Comparison of ENCODE assay signal across 16 mouse cellular contexts in genomic region chr14:54415241-54416020, GRCm38 (mm10). TPM values are rescaled to one million over a fixed set of nuclear protein-coding genes. Genes with fewer than 3 reads are reported as not detected.
A peak's percentile ranks its signal among the peaks of the same experiment; 100 is the strongest.
DNase-seq lines count a peak whose midpoint lies in the region; ATAC-seq and TF ChIP-seq lines count a peak whose summit lies in the region.
"Had no signal": no experiment of that assay in that cellular context is flagged by ENCODE, and none has a peak within 500 bp of the region (broad histone marks: within the 10 kb centered on the region; RNA-seq: fewer than 3 reads in every experiment).

No protein-coding gene starts in this region.

- no peak overlapping the region for H3K27ac ChIP-seq in hindbrain, embryonic 11.5 days (ENCODE audit: low read depth, low read length)
- no peak overlapping the region for H3K27ac ChIP-seq in hindbrain, embryonic 13.5 days
- H3K27ac ChIP-seq in ES-Bruce4 (ENCODE audit: insufficient read depth, low read length), result peak overlapping the region; percentile 73
- 0 out of 2 replicates have a peak overlapping the region, but pooled peaks have one; percentile 25 for H3K27ac ChIP-seq in intestine, embryonic 15.5 days
- H3K27ac ChIP-seq: embryonic facial prominence, embryonic 13.5 days; forebrain, embryonic 10.5 days; hindbrain, embryonic 14.5 days; left cerebral cortex, adult 2 months had no signal

- peak; percentile 97 for TF ChIP-seq EP300 in ES-Bruce4 (IDR thresholded peaks at IDR 0.05; ENCODE audit: insufficient read depth, low read depth, low read length)

- 9% methylated on average over 13 of the region's 13 CpGs for WGBS in hindbrain, embryonic 11.5 days
- 11% methylated on average over 13 of the region's 13 CpGs for WGBS in hindbrain, embryonic 13.5 days
- WGBS in intestine, embryonic 15.5 days, result 26% methylated on average over 13 of the region's 13 CpGs

- no peak for TF ChIP-seq CTCF in ES-Bruce4 (IDR thresholded peaks at IDR 0.05; ENCODE audit: low read depth, low read length)

- no peak for TF ChIP-seq POLR2A in ES-Bruce4 (IDR thresholded peaks at IDR 0.05; ENCODE audit: insufficient read depth, low read length)

- peak; percentile 25 for DNase-seq in hindbrain, embryonic 11.5 days (ENCODE audit: low spot score)
- DNase-seq in lung, postnatal 25 days (ENCODE audit: low spot score), result peak; percentile 62
- no peak for DNase-seq in frontal cortex, postnatal 14 days (ENCODE audit: low spot score in 2 of 2)
- DNase-seq in kidney, postnatal 14 days, result no peak
- DNase-seq: adrenal gland, postnatal 25 days; cerebellum, postnatal 14 days; kidney, adult 8-10 months; right cerebral cortex, adult 18-20 months; thymus, adult 2 months had no signal

- ATAC-seq in hindbrain, embryonic 11.5 days (ENCODE audit: low FRiP score), result no peak
- no peak for ATAC-seq in hindbrain, embryonic 13.5 days (ENCODE audit: low FRiP score)
- ATAC-seq in intestine, embryonic 15.5 days, result peak; percentile 19; the same call in 1 of the 2 replicates

- H3K9me3 ChIP-seq in hindbrain, embryonic 11.5 days (ENCODE audit: control insufficient read depth, low read length), result no peaks in the 10 kb centered on the region
- no peaks in the 10 kb centered on the region for H3K9me3 ChIP-seq in hindbrain, embryonic 13.5 days
- no peaks in the 10 kb centered on the region for H3K9me3 ChIP-seq in ES-Bruce4 (replicated peaks; ENCODE audit: control insufficient read depth, insufficient read depth, low read length, poor library complexity, severe bottlenecking)
- H3K9me3 ChIP-seq in intestine, embryonic 15.5 days, result no peaks in the 10 kb centered on the region; the same call in 1 of the 2 replicates
- H3K9me3 ChIP-seq: embryonic facial prominence, embryonic 13.5 days; forebrain, embryonic 10.5 days had no signal

- H3K4me2 ChIP-seq in hindbrain, embryonic 11.5 days (replicated peaks; ENCODE audit: low read depth, low read length), result no peak overlapping the region
- no peak overlapping the region for H3K4me2 ChIP-seq in hindbrain, embryonic 13.5 days
- H3K4me2 ChIP-seq in intestine, embryonic 15.5 days (replicated peaks), result peak overlapping the region; percentile 18; the same call in 1 of the 2 replicates
- H3K4me2 ChIP-seq: embryonic facial prominence, embryonic 13.5 days; hindbrain, embryonic 14.5 days had no signal

- no peak overlapping the region for H3K9ac ChIP-seq in hindbrain, embryonic 11.5 days (ENCODE audit: low read depth, low read length)
- no peak overlapping the region for H3K9ac ChIP-seq in hindbrain, embryonic 13.5 days
- H3K9ac ChIP-seq in ES-Bruce4 (ENCODE audit: low read depth, poor library complexity, severe bottlenecking), result peak overlapping the region; percentile 55; the same call in 1 of the 2 replicates
- no peak overlapping the region for H3K9ac ChIP-seq in intestine, embryonic 15.5 days
- H3K9ac ChIP-seq: embryonic facial prominence, embryonic 13.5 days; hindbrain, embryonic 14.5 days had no signal

- H3K4me3 ChIP-seq in hindbrain, embryonic 11.5 days (ENCODE audit: low read depth, low read length), result no peak overlapping the region
- no peak overlapping the region for H3K4me3 ChIP-seq in hindbrain, embryonic 13.5 days
- H3K4me3 ChIP-seq in ES-Bruce4 (ENCODE audit: low read depth, low read length), result peak overlapping the region; percentile 19
- no peak overlapping the region for H3K4me3 ChIP-seq in intestine, embryonic 15.5 days (replicated peaks)
- H3K4me3 ChIP-seq: embryonic facial prominence, embryonic 13.5 days; forebrain, embryonic 10.5 days; left cerebral cortex, adult 2 months had no signal

- no peaks in the 10 kb centered on the region for H3K4me1 ChIP-seq in hindbrain, embryonic 11.5 days (replicated peaks; ENCODE audit: control insufficient read depth, insufficient read depth, low read length)
- peaks cover 14% of the 10 kb centered on the region for H3K4me1 ChIP-seq in hindbrain, embryonic 13.5 days (replicated peaks)
- H3K4me1 ChIP-seq in ES-Bruce4 (ENCODE audit: control insufficient read depth, insufficient read depth, low read length), result peaks cover 2% of the 10 kb centered on the region
- peaks cover 28% of the 10 kb centered on the region for H3K4me1 ChIP-seq in intestine, embryonic 15.5 days (replicated peaks)

- H3K27me3 ChIP-seq in hindbrain, embryonic 11.5 days (ENCODE audit: control insufficient read depth, insufficient read depth, low read length), result peaks cover 16% of the 10 kb centered on the region
- H3K27me3 ChIP-seq in hindbrain, embryonic 13.5 days, result peaks cover 50% of the 10 kb centered on the region
- H3K27me3 ChIP-seq in ES-Bruce4 (ENCODE audit: control insufficient read depth, insufficient read depth, low read length, poor library complexity, severe bottlenecking), result no peaks in the 10 kb centered on the region
- no peaks in the 10 kb centered on the region for H3K27me3 ChIP-seq in intestine, embryonic 15.5 days (replicated peaks)

- H3K36me3 ChIP-seq in hindbrain, embryonic 11.5 days (ENCODE audit: control insufficient read depth, insufficient read depth, low read length), result no peaks in the 10 kb centered on the region
- H3K36me3 ChIP-seq in hindbrain, embryonic 13.5 days, result no peaks in the 10 kb centered on the region
- no peaks in the 10 kb centered on the region for H3K36me3 ChIP-seq in ES-Bruce4 (ENCODE audit: control insufficient read depth, insufficient read depth, low read length, poor library complexity, severe bottlenecking)
- no peaks in the 10 kb centered on the region for H3K36me3 ChIP-seq in intestine, embryonic 15.5 days
- H3K36me3 ChIP-seq: embryonic facial prominence, embryonic 13.5 days; forebrain, embryonic 10.5 days had no signal

RNA-seq across cellular contexts. Expression of gene Slc7a7, which starts 2.1 kb away (rescaled TPM):
- 4.3 and 4.8 TPM in 2 replicates for polyA plus RNA-seq in hindbrain, embryonic 11.5 days (2014; fragmentation: Nextera tagmentation; extraction: Ambion mirVana)
- polyA plus RNA-seq in hindbrain, embryonic 13.5 days (2015; fragmentation: Nextera tagmentation; extraction: Ambion mirVana), result 5.9 and 6.0 TPM in 2 replicates
- polyA plus RNA-seq in ES-Bruce4 (2011; ENCODE audit: insufficient read depth, insufficient read length, low read depth, missing spikeins), result 46.6 and 47.7 TPM in 2 replicates
- 51.0 and 56.3 TPM in 2 replicates for polyA plus RNA-seq in intestine, embryonic 15.5 days (2015; fragmentation: Nextera tagmentation; extraction: Ambion mirVana)

RNA-seq across cellular contexts. Expression of gene Mrpl52, which starts 11.3 kb away (rescaled TPM):
- 206 and 231 TPM in 2 replicates for polyA plus RNA-seq in hindbrain, embryonic 11.5 days (2014; fragmentation: Nextera tagmentation; extraction: Ambion mirVana)
- 298 and 306 TPM in 2 replicates for polyA plus RNA-seq in hindbrain, embryonic 13.5 days (2015; fragmentation: Nextera tagmentation; extraction: Ambion mirVana)
- polyA plus RNA-seq in ES-Bruce4 (2011; ENCODE audit: insufficient read depth, insufficient read length, low read depth, missing spikeins), result 114 and 115 TPM in 2 replicates
- polyA plus RNA-seq in intestine, embryonic 15.5 days (2015; fragmentation: Nextera tagmentation; extraction: Ambion mirVana), result 270 and 308 TPM in 2 replicates

RNA-seq across cellular contexts. Expression of gene Mmp14, which starts 16.0 kb away (rescaled TPM):
- polyA plus RNA-seq in hindbrain, embryonic 11.5 days (2014; fragmentation: Nextera tagmentation; extraction: Ambion mirVana), result 71.2 and 73.1 TPM in 2 replicates
- polyA plus RNA-seq in hindbrain, embryonic 13.5 days (2015; fragmentation: Nextera tagmentation; extraction: Ambion mirVana), result 49.1 and 54.9 TPM in 2 replicates
- 50.4 and 60.7 TPM in 2 replicates for polyA plus RNA-seq in ES-Bruce4 (2011; ENCODE audit: insufficient read depth, insufficient read length, low read depth, missing spikeins)
- polyA plus RNA-seq in intestine, embryonic 15.5 days (2015; fragmentation: Nextera tagmentation; extraction: Ambion mirVana), result 110 and 112 TPM in 2 replicates

RNA-seq across cellular contexts. Expression of gene Lrp10, which starts 48.5 kb away (rescaled TPM):
- 19.7 and 19.9 TPM in 2 replicates for polyA plus RNA-seq in hindbrain, embryonic 11.5 days (2014; fragmentation: Nextera tagmentation; extraction: Ambion mirVana)
- polyA plus RNA-seq in hindbrain, embryonic 13.5 days (2015; fragmentation: Nextera tagmentation; extraction: Ambion mirVana), result 29.9 and 32.0 TPM in 2 replicates
- 22.9 and 25.8 TPM in 2 replicates for polyA plus RNA-seq in ES-Bruce4 (2011; ENCODE audit: insufficient read depth, insufficient read length, low read depth, missing spikeins)
- polyA plus RNA-seq in intestine, embryonic 15.5 days (2015; fragmentation: Nextera tagmentation; extraction: Ambion mirVana), result 57.2 and 60.6 TPM in 2 replicates

RNA-seq across cellular contexts. Expression of gene Oxa1l, which starts 54.8 kb away (rescaled TPM):
- 46.7 and 47.2 TPM in 2 replicates for polyA plus RNA-seq in hindbrain, embryonic 11.5 days (2014; fragmentation: Nextera tagmentation; extraction: Ambion mirVana)
- 47.7 and 51.3 TPM in 2 replicates for polyA plus RNA-seq in hindbrain, embryonic 13.5 days (2015; fragmentation: Nextera tagmentation; extraction: Ambion mirVana)
- 86.1 and 96.4 TPM in 2 replicates for polyA plus RNA-seq in ES-Bruce4 (2011; ENCODE audit: insufficient read depth, insufficient read length, low read depth, missing spikeins)
- polyA plus RNA-seq in intestine, embryonic 15.5 days (2015; fragmentation: Nextera tagmentation; extraction: Ambion mirVana), result 41.7 and 48.8 TPM in 2 replicates

Comparison
In these comparisons a context has a peak if more than half of its experiments do, and no peak if none do; other contexts are left out.
1. DNase-seq: peak in hindbrain, embryonic 11.5 days (single experiment) and lung, postnatal 25 days (single experiment); none in frontal cortex, postnatal 14 days (0 of 2) and kidney, postnatal 14 days (single experiment).
2. H3K27ac ChIP-seq: peak in ES-Bruce4 (single experiment) and intestine, embryonic 15.5 days (single experiment); none in hindbrain, embryonic 11.5 days (single experiment) and hindbrain, embryonic 13.5 days (single experiment).